Mouse (Mus musculus) G1E (cell line): ENCODE measurements at regions not wholly inside any gene's neighbourhood (a gene's known extent, or its start where the extent isn't known, plus 50 kb on each side); places are given as distances from the start of the nearest gene placed in this dataset.

Experiments used
- ATAC-seq: 2 replicates; pipeline ENCODE4 v1.8.0; 2016; ENCODE audit warnings: mild to moderate bottlenecking; ENCODE audit not compliant: insufficient number of reproducible peaks, poor library complexity, low FRiP score, severe bottlenecking; ENCODE audit errors: extremely low read depth
- DNase-seq: peaks from one replicate; pipeline ENCODE4 v3.0.0; 2012; ENCODE audit warnings: low spot score
- H3K27me3 ChIP-seq: 2 replicates; pipeline ENCODE4 v1.6.1; 2012; ENCODE audit warnings: mild to moderate bottlenecking, low read length, inconsistent platforms; ENCODE audit not compliant: insufficient read depth
- H3K36me3 ChIP-seq: replicated peaks from 2 replicates; pipeline ENCODE3; 2012; ENCODE audit warnings: mild to moderate bottlenecking, inconsistent platforms
- H3K4me1 ChIP-seq: 2 replicates; pipeline ENCODE4 v1.6.1; 2012; ENCODE audit warnings: low read depth, low read length, inconsistent platforms, mixed read lengths; ENCODE audit not compliant: insufficient read depth
- H3K4me3 ChIP-seq: 2 replicates; pipeline ENCODE4 v1.5.1; 2012; ENCODE audit warnings: low read depth, mild to moderate bottlenecking, inconsistent platforms, low read length, moderate library complexity, mixed read lengths
- H3K9me3 ChIP-seq: replicated peaks from 2 replicates; pipeline ENCODE4 v1.6.1; 2012; ENCODE audit warnings: inconsistent platforms
- CTCF ChIP-seq: IDR thresholded peaks from 2 replicates; pipeline ENCODE4 v1.5.1; 2012; ENCODE audit warnings: low read depth, low read length, inconsistent platforms, mixed read lengths
- GATA1 ChIP-seq: IDR thresholded peaks from 2 replicates; pipeline ENCODE4 v1.6.1; 2012; ENCODE audit warnings: borderline replicate concordance, low read length, inconsistent platforms, mixed read lengths
- GATA2 ChIP-seq: IDR thresholded peaks from 2 replicates; pipeline ENCODE4 v1.6.1; 2012; ENCODE audit warnings: low read depth, low read length, inconsistent platforms, borderline replicate concordance
- POLR2AphosphoS5 ChIP-seq: IDR thresholded peaks from 2 replicates; pipeline ENCODE4 v1.6.1; 2012; ENCODE audit warnings: low read depth, low read length, inconsistent platforms; ENCODE audit not compliant: insufficient replicate concordance
- TAL1 ChIP-seq: conservative IDR thresholded peaks from 2 replicates; pipeline ENCODE4 v1.6.1; 2012; ENCODE audit warnings: low read depth, low read length, inconsistent platforms, mixed read lengths

GRCm38 (mm10) chr1:186354742-186355141, 237.6 kb upstream of the Lyplal1 start:
- TF ChIP-seq POLR2AphosphoS5 (no peak), GATA1 (no peak), TAL1 (no peak), GATA2 (no peak), CTCF (no peak)
- no peak for DNase-seq

GRCm38 (mm10) chr1:186354072-186354471, 237.0 kb upstream of the Lyplal1 start:
- H3K4me3 ChIP-seq: no peak overlapping the region
- no peaks in the 10 kb centered on the region for H3K36me3 ChIP-seq
- DNase-seq (no peak), ATAC-seq (no peak)
- no peaks in the 10 kb centered on the region for H3K4me1 ChIP-seq
- TF ChIP-seq GATA1 (no peak), POLR2AphosphoS5 (no peak), TAL1 (no peak), CTCF (no peak), GATA2 (no peak)
- H3K9me3 ChIP-seq: peaks cover 16% of the 10 kb centered on the region
- H3K27me3 ChIP-seq: no peaks in the 10 kb centered on the region

More at GRCm38 (mm10) chr1:186354742-186355141, 237.6 kb upstream of the Lyplal1 start:
- Histone ChIP-seq H3K4me1 (no peaks in the 10 kb centered on the region), H3K9me3 (peaks cover 17% of the 10 kb centered on the region), H3K4me3 (no peak overlapping the region), H3K36me3 (no peaks in the 10 kb centered on the region), H3K27me3 (no peaks in the 10 kb centered on the region)
- ATAC-seq: no peak

GRCm38 (mm10) chr1:186350381-186350780, 233.3 kb upstream of the Lyplal1 start:
- TF ChIP-seq GATA1: no peak
- TF ChIP-seq TAL1: no peak
- no peak for TF ChIP-seq CTCF
- TF ChIP-seq POLR2AphosphoS5: no peak
- no peak for TF ChIP-seq GATA2
- no peak for DNase-seq
- Histone ChIP-seq H3K36me3 (no peaks in the 10 kb centered on the region), H3K27me3 (no peaks in the 10 kb centered on the region), H3K4me1 (no peaks in the 10 kb centered on the region), H3K9me3 (peaks cover 26% of the 10 kb centered on the region), H3K4me3 (no peak overlapping the region)
- no peak for ATAC-seq

GRCm38 (mm10) chr1:186349966-186350365, 232.9 kb upstream of the Lyplal1 start:
- TF ChIP-seq GATA1: no peak
- TF ChIP-seq GATA2: no peak
- TF ChIP-seq CTCF: no peak
- no peak for TF ChIP-seq POLR2AphosphoS5
- no peak for TF ChIP-seq TAL1
- ATAC-seq: no peak

GRCm38 (mm10) chr1:186347413-186348147, 230.5 kb upstream of the Lyplal1 start:
- Histone ChIP-seq H3K4me1 (no peaks in the 10 kb centered on the region), H3K9me3 (peaks cover 25% of the 10 kb centered on the region), H3K27me3 (no peaks in the 10 kb centered on the region), H3K36me3 (no peaks in the 10 kb centered on the region), H3K4me3 (no peak overlapping the region)
- no peak for TF ChIP-seq TAL1
- no peak for TF ChIP-seq GATA1
- no peak for TF ChIP-seq CTCF
- TF ChIP-seq POLR2AphosphoS5: no peak
- TF ChIP-seq GATA2: no peak
- ATAC-seq: no peak
- DNase-seq: no peak

More at GRCm38 (mm10) chr1:186349966-186350365, 232.9 kb upstream of the Lyplal1 start:
- Histone ChIP-seq H3K36me3 (no peaks in the 10 kb centered on the region), H3K4me1 (no peaks in the 10 kb centered on the region), H3K4me3 (no peak overlapping the region), H3K9me3 (peaks cover 28% of the 10 kb centered on the region), H3K27me3 (no peaks in the 10 kb centered on the region)
- no peak for DNase-seq

- peaks cover 30% of the 10 kb centered on the region for H3K9me3 ChIP-seq
- no peak for DNase-seq
These were observed 228.3 kb upstream of the Lyplal1 start for GRCm38 (mm10) chr1:186345449-186345848.

More at GRCm38 (mm10) chr1:186345449-186345848, 228.3 kb upstream of the Lyplal1 start:
- ATAC-seq: no peak
- no peaks in the 10 kb centered on the region for H3K27me3 ChIP-seq
- no peaks in the 10 kb centered on the region for H3K4me1 ChIP-seq
- H3K36me3 ChIP-seq: no peaks in the 10 kb centered on the region
- TF ChIP-seq GATA2: no peak
- TF ChIP-seq TAL1: no peak
- no peak for TF ChIP-seq GATA1
- no peak for TF ChIP-seq CTCF
- TF ChIP-seq POLR2AphosphoS5: no peak
- H3K4me3 ChIP-seq: no peak overlapping the region
